Mouse (Mus musculus): ENCODE measurements around the gene Lztfl1.
"Not testable (repeated sequence)": the region's sequence is repeated elsewhere in the genome, so short reads cannot be mapped to it uniquely, and the experiment has no call there.

The Lztfl1 gene

GRCm38 (mm10) chr9:123678327-123679105 lies 39.0 kb downstream of the Lztfl1 start, which contains the start of the genes Ccr9 and Slc6a20a:
Gene Ccr9 (plus strand): TSS chr9:123678439.
Gene Slc6a20a (minus strand): TSS chr9:123678885.
- DNase-seq, result no peak

GRCm38 (mm10) chr9:123665645-123666044 lies 51.9 kb downstream of the Lztfl1 start:
- peak in 1 of 2 experiments; percentile 4 for DNase-seq

- DNase-seq, result not testable (repeated sequence)
Observed at GRCm38 (mm10) chr9:123659986-123660676, 57.4 kb downstream of the Lztfl1 start.

DNA sequence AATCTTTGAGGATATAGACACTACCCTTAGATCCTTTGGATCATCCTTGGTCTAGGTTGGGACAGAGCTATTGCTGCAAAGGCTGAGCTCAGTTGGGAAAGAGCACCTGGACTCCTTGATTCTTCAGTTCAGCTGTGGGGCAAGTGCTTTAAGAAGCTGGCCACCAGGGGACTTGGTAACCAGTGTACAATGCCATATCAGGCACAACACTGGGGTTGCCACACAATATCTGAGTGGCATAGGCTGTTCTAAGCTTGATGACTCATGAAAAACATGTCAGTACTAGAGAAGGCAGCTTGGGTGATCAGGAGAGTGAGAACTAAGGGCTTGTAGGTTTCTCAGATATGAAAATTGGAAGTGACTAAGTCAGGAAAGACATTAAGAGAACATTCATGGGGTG lies 58.5 kb downstream of the Lztfl1 start:
- DNase-seq, result no peak

DNA sequence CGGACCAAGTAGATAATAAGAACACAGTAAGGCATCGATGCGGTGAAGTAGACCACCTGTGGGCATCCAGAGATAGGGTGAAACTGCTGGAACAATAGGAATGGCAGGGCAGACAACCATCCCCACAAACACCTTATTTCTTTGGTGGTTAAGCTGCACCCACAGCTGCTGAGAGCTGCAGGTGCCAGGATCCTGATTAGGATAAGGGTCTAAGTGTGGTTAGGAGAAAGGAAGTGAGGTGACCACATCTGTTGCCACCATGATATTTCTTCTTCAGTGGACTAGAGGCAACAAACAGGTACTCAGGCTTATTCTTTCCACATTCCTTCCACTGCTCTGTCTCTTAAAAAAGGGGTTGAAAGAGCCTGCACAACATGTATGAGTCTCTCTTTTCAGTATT lies 60.0 kb downstream of the Lztfl1 start:
- no peak for DNase-seq

DNA sequence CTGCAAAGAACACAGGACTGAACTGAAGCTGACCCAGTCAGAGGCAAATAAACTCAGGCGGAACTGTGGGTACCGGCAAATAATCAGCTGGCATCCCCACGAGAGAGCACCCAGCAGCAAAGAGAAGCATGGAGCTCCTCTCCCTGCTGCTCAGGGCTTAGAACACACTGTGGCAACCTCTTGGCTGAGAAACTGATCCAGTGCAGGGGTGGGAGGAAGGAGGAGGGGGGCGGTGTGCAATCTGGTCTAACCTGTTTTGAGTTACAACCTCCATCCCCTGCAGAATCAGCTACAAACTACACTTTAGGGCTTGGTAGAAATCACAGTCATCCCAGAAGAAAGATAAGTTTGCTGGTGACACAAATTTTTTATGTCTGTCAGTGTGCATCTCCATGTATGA lies 66.1 kb downstream of the Lztfl1 start:
- DNase-seq, result no peak

GRCm38 (mm10) chr9:123649785-123650511 lies 67.5 kb downstream of the Lztfl1 start:
- DNase-seq, result no peak

All from cerebellum, postnatal 36 days (tissue).